Mouse (Mus musculus) midbrain, postnatal 0 days (tissue): Measurements from ENCODE around the gene Sec16b. TPM values are rescaled to one million over a fixed set of nuclear protein-coding genes. Genes with fewer than 3 reads are reported as not detected.

Source experiments
- ATAC-seq: fragments of 200-750 bp; cut with Nextera tagmentation; 2 replicates; pipeline ENCODE4 v1.8.0; 2017; ENCODE audit warnings: moderate number of reproducible peaks, mild to moderate bottlenecking, moderate TSS enrichment, moderate library complexity; ENCODE audit not compliant: low FRiP score
- DNase-seq: peaks from one replicate; pipeline ENCODE4 v3.0.0-alpha.2; 2015; ENCODE audit warnings: low spot score
- H3K27ac ChIP-seq: fragments of 300-500 bp; sonication (generic); 2 replicates; pipeline ENCODE4 v1.5.1; 2014; ENCODE audit warnings: low read depth, mild to moderate bottlenecking, low read length, mixed read lengths
- H3K27me3 ChIP-seq: fragments of 300-500 bp; sonication (generic); 2 replicates; pipeline ENCODE4 v1.6.1; 2014; ENCODE audit warnings: low read length, control low read depth, mixed read lengths; ENCODE audit not compliant: insufficient read depth
- H3K36me3 ChIP-seq: fragments of 300-500 bp; sonication (generic); 2 replicates; pipeline ENCODE4 v1.6.1; 2014; ENCODE audit warnings: low read length, control low read depth, mixed read lengths; ENCODE audit not compliant: insufficient read depth
- H3K4me1 ChIP-seq: fragments of 300-500 bp; sonication (generic); 2 replicates; pipeline ENCODE4 v1.6.1; 2014; ENCODE audit warnings: mild to moderate bottlenecking, control low read depth, antibody characterized with exemption, low read length, mixed read lengths; ENCODE audit not compliant: insufficient read depth
- H3K4me2 ChIP-seq: fragments of 300-500 bp; sonication (generic); 2 replicates; pipeline ENCODE4 v1.6.1; 2014; ENCODE audit warnings: low read depth, mild to moderate bottlenecking, low read length, mixed read lengths; ENCODE audit not compliant: poor library complexity, severe bottlenecking
- H3K4me3 ChIP-seq: fragments of 300-500 bp; sonication (generic); 2 replicates; pipeline ENCODE4 v1.5.1; 2014; ENCODE audit warnings: low read depth, mild to moderate bottlenecking, low read length, moderate library complexity
- H3K9ac ChIP-seq: fragments of 300-500 bp; sonication (generic); replicated peaks from 2 replicates; pipeline ENCODE4 v1.6.1; 2014; ENCODE audit warnings: mild to moderate bottlenecking, low read length, moderate library complexity, mixed read lengths; ENCODE audit not compliant: poor library complexity, severe bottlenecking
- H3K9me3 ChIP-seq: fragments of 300-500 bp; sonication (generic); 2 replicates; pipeline ENCODE4 v1.6.1; 2016; ENCODE audit warnings: low read length, control low read depth
- CTCF ChIP-seq: IDR thresholded peaks from 2 replicates; pipeline ENCODE4 v1.5.1; 2016; ENCODE audit warnings: antibody characterized with exemption, mild to moderate bottlenecking
- WGBS: fragments of 180-500 bp; shearing (Covaris S2); extraction: QIAGEN DNeasy Blood & Tissue Kit; methylation state at CpG from one replicate; pipeline ENCODE4 v1.1.7; 2014; 5-methylcytosine and 5-hydroxymethylcytosine counted together
- polyA plus RNA-seq: library from polyadenylated mRNA; unstranded; fragments of >200 nt; fragmentation: Nextera tagmentation; extraction: Ambion mirVana; gene quantifications from 2 replicates; pipeline ENCODE4 v1.2.1, GENCODE M21; 2015
- total RNA-seq: library from RNA; depleted of rRNA; stranded (reverse); fragments of >200 nt; gene quantifications from 2 replicates; pipeline ENCODE4 v1.2.3, GENCODE M21; 2014; rRNA removed

Sec16b gene
- 0.33 and 0.49 TPM in 2 replicates for total RNA-seq
- polyA plus RNA-seq = 0.30 and 0.39 TPM in 2 replicates

- whole genome bisulfite sequencing = 16% methylated on average over 5 of the region's 5 CpGs
- H3K9me3 ChIP-seq = no peaks in the 10 kb centered on the region
- no peak within 1 kb of the TSS for H3K4me2 ChIP-seq
- no peaks in the 10 kb centered on the region for H3K27me3 ChIP-seq
- TF ChIP-seq CTCF = no peak
- H3K4me3 ChIP-seq = no peak within 1 kb of the TSS
- ATAC-seq (no peak), DNase-seq (peak; percentile 49)
- 0 out of 2 replicates have a peak, but pooled peaks cover 2% of the 10 kb centered on the region for H3K4me1 ChIP-seq
- H3K27ac ChIP-seq = no peak within 1 kb of the TSS
- no peaks in the 10 kb centered on the region for H3K36me3 ChIP-seq
- no peak within 1 kb of the TSS for H3K9ac ChIP-seq
Observed at GRCm38 (mm10) chr1:157506522-157506921, at the start of gene Sec16b. Gene Sec16b, plus strand, starts transcription at chr1:157506728.

- ATAC-seq = no peak
- no peak for DNase-seq
- no peaks in the 10 kb centered on the region for H3K4me1 ChIP-seq
- 46% methylated on average over 3 of the region's 3 CpGs for WGBS
- no peak overlapping the region for H3K4me3 ChIP-seq
- no peak for TF ChIP-seq CTCF
- no peaks in the 10 kb centered on the region for H3K27me3 ChIP-seq
- H3K27ac ChIP-seq = no peak overlapping the region
- H3K9me3 ChIP-seq = no peaks in the 10 kb centered on the region
- no peaks in the 10 kb centered on the region for H3K36me3 ChIP-seq
- H3K9ac ChIP-seq = no peak overlapping the region
- H3K4me2 ChIP-seq = no peak overlapping the region
Observed at GRCm38 (mm10) chr1:157457789-157458188, 48.7 kb upstream of the Sec16b start.

- Histone ChIP-seq H3K9me3 (no peaks in the 10 kb centered on the region), H3K27me3 (no peaks in the 10 kb centered on the region), H3K4me3 (peak within 1 kb of the TSS; percentile 17; the same call in 1 of the 2 replicates), H3K27ac (no peak within 1 kb of the TSS), H3K36me3 (no peaks in the 10 kb centered on the region), H3K4me1 (no peaks in the 10 kb centered on the region), H3K4me2 (peak within 1 kb of the TSS; percentile 43), H3K9ac (no peak within 1 kb of the TSS)
- WGBS = 5% methylated on average over 27 of the region's 29 CpGs
- TF ChIP-seq CTCF = peak; percentile 69
- ATAC-seq (peak; percentile 65), DNase-seq (peak; percentile 60)
Observed at GRCm38 (mm10) chr1:157458421-157459208, 47.9 kb upstream of the Sec16b start, which contains the start of gene Cryzl2. Gene Cryzl2, plus strand, starts transcription at chr1:157458577.

GRCm38 (mm10) chr1:157459904-157460303 is 46.6 kb upstream of the Sec16b start:
- ATAC-seq = no peak
- 94% methylated on average over 5 of the region's 5 CpGs for WGBS
- Histone ChIP-seq H3K27me3 (no peaks in the 10 kb centered on the region), H3K27ac (no peak overlapping the region), H3K9me3 (no peaks in the 10 kb centered on the region), H3K4me3 (no peak overlapping the region), H3K4me1 (no peaks in the 10 kb centered on the region), H3K36me3 (no peaks in the 10 kb centered on the region), H3K9ac (no peak overlapping the region), H3K4me2 (no peak overlapping the region)
- no peak for TF ChIP-seq CTCF
- DNase-seq = no peak

GRCm38 (mm10) chr1:157461276-157461675 is 45.3 kb upstream of the Sec16b start:
- no peak for ATAC-seq
- DNase-seq = no peak
- 95% methylated on average over 5 of the region's 5 CpGs for WGBS
- Histone ChIP-seq H3K4me2 (no peak overlapping the region), H3K9ac (no peak overlapping the region), H3K9me3 (no peaks in the 10 kb centered on the region), H3K4me3 (no peak overlapping the region), H3K4me1 (no peaks in the 10 kb centered on the region), H3K27ac (no peak overlapping the region), H3K36me3 (no peaks in the 10 kb centered on the region), H3K27me3 (no peaks in the 10 kb centered on the region)
- TF ChIP-seq CTCF = no peak

GRCm38 (mm10) chr1:157462336-157462735 is 44.2 kb upstream of the Sec16b start:
- ATAC-seq (no peak), DNase-seq (no peak)
- H3K36me3 ChIP-seq = no peaks in the 10 kb centered on the region
- no peak overlapping the region for H3K9ac ChIP-seq
- no peaks in the 10 kb centered on the region for H3K27me3 ChIP-seq
- TF ChIP-seq CTCF = no peak
- no peak overlapping the region for H3K4me3 ChIP-seq
- H3K4me2 ChIP-seq = no peak overlapping the region
- H3K27ac ChIP-seq = no peak overlapping the region
- H3K4me1 ChIP-seq = no peaks in the 10 kb centered on the region
- H3K9me3 ChIP-seq = no peaks in the 10 kb centered on the region
- 80% methylated on average over 3 of the region's 3 CpGs for WGBS
